Mouse (Mus musculus): Measurements from ENCODE around the gene Spire2. TPM values are rescaled to one million over a fixed set of nuclear protein-coding genes. Genes with fewer than 3 reads are reported as not detected.
"Not testable (repeated sequence)": the region's sequence is repeated elsewhere in the genome, so short reads cannot be mapped to it uniquely, and the experiment has no call there.

The Spire2 gene
- total RNA-seq, 2 experiments from 2014 or later, result 15.4 to 15.6 TPM

- DNase-seq (ENCODE audit: low spot score in 2 of 2), result not testable (repeated sequence)
Observed at GRCm38 (mm10) chr8:123414997-123415696, 82.6 kb downstream of the Spire2 start.

GRCm38 (mm10) chr8:123415967-123416943, 83.7 kb downstream of the Spire2 start:
- no peak for DNase-seq (ENCODE audit: low spot score in 2 of 2)

DNA sequence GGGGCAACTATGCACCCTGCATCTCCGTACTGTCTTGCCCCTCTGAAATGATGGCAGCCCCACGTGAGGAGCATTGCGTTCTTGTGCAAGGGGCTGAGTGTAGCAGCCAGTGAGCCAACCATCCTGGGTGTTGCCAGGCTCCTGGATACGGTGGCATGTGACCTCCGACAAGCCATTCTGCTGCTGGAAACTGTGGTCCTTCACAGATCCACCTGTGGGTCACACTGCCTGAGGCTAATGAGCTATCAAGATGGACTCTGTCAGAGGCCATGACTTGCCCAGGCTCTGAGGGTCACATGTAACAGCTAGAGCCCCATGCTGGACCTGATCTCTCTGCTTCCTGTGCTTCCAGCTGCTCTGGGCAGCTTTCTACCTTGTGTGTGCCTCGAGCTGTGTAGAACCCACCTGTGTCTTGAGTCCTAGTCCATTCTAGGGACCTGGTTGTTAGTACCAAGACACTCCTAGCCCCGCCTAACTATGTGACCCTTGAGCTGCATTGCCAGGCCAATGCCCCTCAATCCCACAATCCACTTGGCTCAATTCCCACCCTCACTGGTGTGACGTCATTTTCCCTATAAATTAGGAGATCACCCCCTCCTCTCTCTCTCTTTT, 84.5 kb downstream of the Spire2 start:
- no peak for DNase-seq (ENCODE audit: low spot score in 2 of 2)

Other genes starting within 250 kb of the Spire2 start
- 100 to 1,000 TPM; 390 to 435 TPM for gene Rpl13, start 230.4 kb upstream of the Spire2 start, total RNA-seq (2021)
- gene Cpne7, start 215.3 kb upstream of the Spire2 start, total RNA-seq (2021), result 100 to 1,000 TPM; 319 to 359 TPM
- 1 to 10 TPM; 2.2 to 2.9 TPM for gene Sult5a1, start 174.4 kb upstream of the Spire2 start, total RNA-seq (2021)
- gene Dpep1, start 146.5 kb upstream of the Spire2 start, total RNA-seq (2021), result under 1 TPM; 0.50 to 0.71 TPM
- 100 to 1,000 TPM; 114 to 131 TPM for gene Chmp1a, start 120.0 kb upstream of the Spire2 start, total RNA-seq (2021)
- 10 to 100 TPM in 1 of 2 experiments, 1 to 10 TPM in 1; 9.5 to 10.6 TPM for gene Spata33, start 119.9 kb upstream of the Spire2 start, total RNA-seq (2021)
- 10 to 100 TPM; 74.0 to 82.4 TPM for gene Cdk10, start 107.9 kb upstream of the Spire2 start, total RNA-seq (2021)
- gene Spata2l, start 96.5 kb upstream of the Spire2 start, total RNA-seq (2021), result 100 to 1,000 TPM; 106 to 111 TPM
- gene Zfp276, start 78.5 kb upstream of the Spire2 start, total RNA-seq (2021), result 10 to 100 TPM; 22.4 to 23.3 TPM
- 10 to 100 TPM; 56.3 to 58.0 TPM for gene Vps9d1, start 78.4 kb upstream of the Spire2 start, total RNA-seq (2021)
- 1 to 10 TPM; 2.6 to 5.3 TPM for gene Fanca, start 14.1 kb upstream of the Spire2 start, total RNA-seq (2021)
- 100 to 1,000 TPM; 490 to 516 TPM for gene Tcf25, start 41.0 kb downstream of the Spire2 start, total RNA-seq (2021)
- under 1 TPM in 1 of 2 experiments, not detected in 1; 0.10 TPM for gene Mc1r, start 74.4 kb downstream of the Spire2 start, total RNA-seq (2021)
- 100 to 1,000 TPM; 559 to 591 TPM for gene Tubb3, start 78.7 kb downstream of the Spire2 start, total RNA-seq (2021)
- 10 to 100 TPM; 72.0 to 78.2 TPM for gene Def8, start 90.8 kb downstream of the Spire2 start, total RNA-seq (2021)
- gene Afg3l1, start 145.2 kb downstream of the Spire2 start, total RNA-seq (2021), result 10 to 100 TPM; 31.2 to 32.5 TPM
- 10 to 100 TPM in 1 of 2 experiments, 1 to 10 TPM in 1; 9.9 to 13.8 TPM for gene Dbndd1, start 182.8 kb downstream of the Spire2 start, total RNA-seq (2021)
- gene Gas8, start 186.1 kb downstream of the Spire2 start, total RNA-seq (2021), result 10 to 100 TPM; 31.7 to 31.8 TPM